Mouse (Mus musculus) heart, postnatal 36 days (tissue): ENCODE results near the gene Smo. TPM values are rescaled to one million over a fixed set of nuclear protein-coding genes. Genes with fewer than 3 reads are reported as not detected.

Experiments used
- total RNA-seq, 2 experiments: library from RNA; stranded (reverse); gene quantifications; 2 replicates each; pipeline ENCODE4 v1.2.3; 2021

Gene Smo
- total RNA-seq, 2 experiments from 2014 or later: 9.0 to 10.0 TPM

Other genes with a start within 250 kb of the Smo start
- gene Kcp, start 227.6 kb upstream of the Smo start, total RNA-seq: 1 to 10 TPM; 2.7 to 5.8 TPM
- 1 to 10 TPM; 3.1 to 3.7 TPM for gene Irf5, start 208.9 kb upstream of the Smo start, total RNA-seq
- gene Tnpo3, start 125.6 kb upstream of the Smo start, total RNA-seq: 10 to 100 TPM; 43.0 to 43.6 TPM
- gene Tspan33, start 41.3 kb upstream of the Smo start, total RNA-seq: 1 to 10 TPM; 1.2 to 1.5 TPM
- 10 to 100 TPM; 16.2 to 16.3 TPM for gene Ahcyl2, start 32.5 kb downstream of the Smo start, total RNA-seq
- gene Strip2, start 181.5 kb downstream of the Smo start, total RNA-seq: 10 to 100 TPM; 50.0 to 53.1 TPM